In genomic region chr4:141790524-141790990, GRCm38 (mm10) we compare ENCODE assay signal across 8 mouse cellular contexts. TPM values are rescaled to one million over a fixed set of nuclear protein-coding genes. Genes with fewer than 3 reads are reported as not detected.
DNase-seq lines count a peak whose midpoint lies in the region; ATAC-seq lines count a peak whose summit lies in the region.

TSS of gene Dnajc16 (minus strand) at chr4:141790931.

- H3K9me3 ChIP-seq in hindbrain, embryonic 16.5 days (ENCODE audit: control insufficient read depth, low read length) = no peaks in the 10 kb centered on the region

- no peaks in the 10 kb centered on the region for H3K27me3 ChIP-seq in hindbrain, embryonic 16.5 days (replicated peaks; ENCODE audit: control insufficient read depth, insufficient read depth, low read length)

- H3K4me3 ChIP-seq in hindbrain, embryonic 16.5 days (ENCODE audit: low read length) = peak within 1 kb of the TSS; percentile 89
- peak within 1 kb of the TSS; percentile 62 for H3K4me3 ChIP-seq in macrophage (ENCODE audit: inconsistent target)

- H3K4me1 ChIP-seq in hindbrain, embryonic 16.5 days (ENCODE audit: control insufficient read depth, insufficient read depth, low read depth, low read length) = peaks cover 11% of the 10 kb centered on the region

- H3K36me3 ChIP-seq in hindbrain, embryonic 16.5 days (ENCODE audit: control insufficient read depth, insufficient read depth, low read length) = no peaks in the 10 kb centered on the region
- peaks cover 20% of the 10 kb centered on the region; the same call in 1 of the 2 replicates for H3K36me3 ChIP-seq in macrophage (ENCODE audit: inconsistent target)

- DNase-seq in WW6 (ENCODE audit: low read depth, low spot score) = peak; percentile 98
- DNase-seq in cerebellum, postnatal 4 days (ENCODE audit: low spot score in 2 of 2) = peak; percentile 92 to 95
- peak; percentile 98 for DNase-seq in gastrocnemius, adult 18-20 months (ENCODE audit: low spot score)
- peak; percentile 97 to 98 for DNase-seq in left cerebral cortex, adult 18-20 months (ENCODE audit: low spot score in 2 of 2)
- peak; percentile 98 for DNase-seq in right cerebral cortex, adult 18-20 months
- DNase-seq in urinary bladder, postnatal 10 days (ENCODE audit: low spot score) = peak; percentile 92

- peaks cover 31% of the 10 kb centered on the region for H3K79me2 ChIP-seq in macrophage (ENCODE audit: inconsistent target)

- peak within 1 kb of the TSS; percentile 92 for H3K4me2 ChIP-seq in hindbrain, embryonic 16.5 days (ENCODE audit: low read length)

- under 1% methylated on average over 26 of the region's 42 CpGs for WGBS in hindbrain, embryonic 16.5 days
- under 1% methylated on average over 42 of the region's 42 CpGs for WGBS in macrophage (ENCODE audit: missing documents)

- ATAC-seq in hindbrain, embryonic 16.5 days = peak; percentile 92

- H3K27ac ChIP-seq in hindbrain, embryonic 16.5 days (ENCODE audit: low read depth, low read length) = peak within 1 kb of the TSS; percentile 84
- H3K27ac ChIP-seq in macrophage = peak within 1 kb of the TSS; percentile 55

- peak within 1 kb of the TSS; percentile 92 for H3K9ac ChIP-seq in hindbrain, embryonic 16.5 days (ENCODE audit: low read depth, low read length)

RNA-seq across cellular contexts. Expression of gene Dnajc16, which starts in this region (rescaled TPM):
- total RNA-seq in gastrocnemius, adult 18-20 months (2021) = 10 to 100 TPM; 13.2 to 13.3 TPM
- polyA plus RNA-seq in hindbrain, embryonic 16.5 days (2015; fragmentation: Nextera tagmentation; extraction: Ambion mirVana) = 5.9 and 6.7 TPM in 2 replicates
- 10 to 100 TPM; 41.7 to 44.9 TPM for total RNA-seq in left cerebral cortex, adult 18-20 months (2021)
- total RNA-seq in macrophage (2018; cell fraction: chromatin; rRNA removed) = 10 to 100 TPM in 20 of 26 experiments, 1 to 10 TPM in 6; 3.4 to 32.5 (median 18.0) TPM
- total RNA-seq in macrophage (2018; cell fraction: cytosol; rRNA removed) = 10 to 100 TPM in 24 of 26 experiments, 1 to 10 TPM in 2; 7.6 to 19.4 (median 15.1) TPM
- 10 to 100 TPM in 25 of 26 experiments, 1 to 10 TPM in 1; 9.6 to 34.9 (median 24.6) TPM for total RNA-seq in macrophage (2018; cell fraction: nucleus; rRNA removed)
- 10.2 to 13.9 TPM (median 12.2 TPM) in 3 replicates for polyA plus RNA-seq in macrophage (2018)

Comparison
In these comparisons a context has a peak if more than half of its experiments do, and no peak if none do; other contexts are left out.
1. Peak in every context shown above with its lines: DNase-seq, ATAC-seq, H3K4me3 ChIP-seq and H3K27ac ChIP-seq.